Mouse (Mus musculus): Measurements from ENCODE around the gene Glmn.

The Glmn gene

DNA sequence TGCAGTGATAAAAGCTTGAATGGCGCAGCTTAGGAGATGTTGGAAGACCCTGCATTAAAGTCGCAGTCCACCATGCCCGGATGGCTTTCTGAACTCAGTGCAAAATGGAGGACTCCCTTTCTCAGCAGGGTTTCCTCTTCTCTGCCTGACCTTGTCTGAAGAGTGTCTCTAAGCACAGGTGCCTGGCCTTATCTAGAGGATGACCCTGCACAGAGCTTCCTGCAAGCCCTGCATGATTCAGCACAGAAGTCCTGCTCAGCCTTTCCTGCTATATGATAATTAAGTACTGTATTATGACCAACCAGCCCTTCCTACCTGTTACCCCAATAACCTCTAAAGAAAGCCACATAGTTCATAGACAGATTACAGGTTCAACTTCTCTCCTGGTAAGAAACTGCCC is 82.2 kb downstream of the Glmn start:
- no peak for DNase-seq

GRCm38 (mm10) chr5:107513583-107513982 is 84.1 kb downstream of the Glmn start:
- peak; percentile 37 to 53 for DNase-seq

- DNase-seq, result no peak
Measured at GRCm38 (mm10) chr5:107511326-107511725, 86.4 kb downstream of the Glmn start.

GRCm38 (mm10) chr5:107510503-107510902 is 87.2 kb downstream of the Glmn start:
- DNase-seq, result no peak

- no peak for DNase-seq
Measured at GRCm38 (mm10) chr5:107507321-107507720, 90.4 kb downstream of the Glmn start, which contains the start of gene Gm42669. Gene Gm42669, plus strand, starts transcription at chr5:107507621.

GRCm38 (mm10) chr5:107500741-107501140 is 96.9 kb downstream of the Glmn start:
- DNase-seq, result no peak

DNA sequence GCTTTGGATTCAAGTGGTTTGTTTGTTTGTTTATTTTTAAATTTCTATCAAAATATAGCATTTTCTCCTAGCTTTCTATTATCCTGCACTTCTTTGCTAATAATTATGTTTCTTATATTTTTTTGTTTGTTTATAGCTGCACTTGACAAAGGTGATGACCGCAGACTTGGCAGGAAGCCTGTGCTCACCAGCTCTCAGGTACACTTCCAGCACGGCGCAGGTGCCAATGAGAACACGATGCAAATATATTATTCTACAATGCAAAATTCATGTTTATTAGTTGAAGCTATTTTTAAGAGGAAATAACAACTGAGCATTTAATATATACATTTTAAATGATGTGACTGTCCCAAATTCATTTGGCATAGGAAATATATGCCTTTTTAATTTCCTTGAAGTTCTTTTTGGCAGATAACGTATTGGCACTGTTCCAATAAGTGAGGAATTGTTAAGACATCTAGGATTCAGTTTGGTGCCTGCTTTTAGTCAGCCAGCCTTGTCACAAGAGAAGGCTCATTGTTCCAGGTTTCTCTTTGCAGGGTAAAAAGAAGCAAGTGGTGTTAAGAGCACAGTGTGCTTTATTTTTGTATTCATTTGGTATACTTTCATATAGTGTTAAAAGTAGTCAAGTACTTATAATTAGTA is 97.7 kb downstream of the Glmn start:
- peak in 1 of 2 experiments; percentile 32 for DNase-seq
